Mouse (Mus musculus) cortical plate, adult 2 months (tissue): ENCODE results near the gene Cers6.

Experiments
- CTCF ChIP-seq: fragments of 200-500 bp; IDR thresholded peaks from 2 replicates; pipeline ENCODE4 v1.5.1; 2011; ENCODE audit warnings: mild to moderate bottlenecking, control low read depth, low read length; ENCODE audit not compliant: insufficient read depth; ENCODE audit errors: extremely low read depth
- POLR2A ChIP-seq: fragments of 200-500 bp; IDR thresholded peaks from 2 replicates; pipeline ENCODE4 v1.6.1; 2011; ENCODE audit warnings: mild to moderate bottlenecking, low read length, control low read depth; ENCODE audit not compliant: insufficient read depth; ENCODE audit errors: extremely low read depth

GRCm38 (mm10) chr2:69115921-69116320 is 254.7 kb downstream of the Cers6 start:
- TF ChIP-seq CTCF (no peak), POLR2A (no peak)
